Mouse (Mus musculus) CH12.LX (cell line): ENCODE data around the gene Stx11. TPM values are rescaled to one million over a fixed set of nuclear protein-coding genes. Genes with fewer than 3 reads are reported as not detected.

ENCODE experiments used
- DNase-seq: peaks from one replicate; pipeline ENCODE4 v3.0.0-alpha.2; 2013; ENCODE audit errors: extremely low read depth
- H3K27ac ChIP-seq: 2 replicates; pipeline ENCODE4 v1.5.1; 2012; ENCODE audit warnings: low read depth, mild to moderate bottlenecking, control low read depth, moderate library complexity; ENCODE audit not compliant: insufficient read depth
- H3K27me3 ChIP-seq: replicated peaks from 2 replicates; pipeline ENCODE3; 2012; ENCODE audit warnings: inconsistent platforms
- H3K36me3 ChIP-seq, 2 experiments: replicated peaks in 1 of 2; 2 replicates each; pipeline versions ENCODE3 to v1.6.1; 2012; ENCODE audit warnings: inconsistent platforms in 1 of 2, low read length in 1 of 2, mild to moderate bottlenecking in 1 of 2, mixed read lengths in 1 of 2, moderate library complexity in 1 of 2; ENCODE audit not compliant: control insufficient read depth in 1 of 2, insufficient read depth in 1 of 2
- H3K4me1 ChIP-seq, 2 experiments: 2 replicates each; pipeline ENCODE4 v1.6.1; 2012; ENCODE audit warnings: inconsistent platforms in 1 of 2, moderate library complexity in 1 of 2; ENCODE audit not compliant: insufficient read depth in 2 of 2, control insufficient read depth in 1 of 2
- H3K4me2 ChIP-seq: 2 replicates; pipeline ENCODE4 v1.6.1; 2012; ENCODE audit warnings: low read depth, mild to moderate bottlenecking, control low read depth; ENCODE audit not compliant: poor library complexity, insufficient read depth, severe bottlenecking
- H3K4me3 ChIP-seq, 3 experiments: fragments of 150-350 bp in 1 of 3; sonication (generic) in 1 of 3; replicated peaks in 1 of 3; 2 replicates each; pipeline versions ENCODE3 to v1.5.1; 2011 to 2012; ENCODE audit warnings: low read depth in 2 of 3, low read length in 2 of 3, mild to moderate bottlenecking in 2 of 3, moderate library complexity in 2 of 3, control low read depth in 1 of 3, improper control_type of control experiment in 1 of 3, inconsistent platforms in 1 of 3, mixed read lengths in 1 of 3; ENCODE audit not compliant: poor library complexity in 1 of 3
- H3K79me2 ChIP-seq: replicated peaks from 2 replicates; pipeline ENCODE4 v1.6.1; 2012; ENCODE audit warnings: mild to moderate bottlenecking, moderate library complexity; ENCODE audit not compliant: control insufficient read depth, poor library complexity, insufficient read depth, severe bottlenecking; ENCODE audit errors: extremely low read depth
- H3K9ac ChIP-seq: 2 replicates; pipeline ENCODE4 v1.6.1; 2012; ENCODE audit warnings: low read depth, mild to moderate bottlenecking, control low read depth, moderate library complexity; ENCODE audit not compliant: insufficient read depth
- H3K9me3 ChIP-seq: replicated peaks from 2 replicates; pipeline ENCODE3; 2012; ENCODE audit warnings: low read length, inconsistent platforms, mixed read lengths
- BHLHE40 ChIP-seq: IDR thresholded peaks from 2 replicates; pipeline ENCODE4 v1.6.1; 2011; ENCODE audit warnings: mild to moderate bottlenecking, low read depth, low read length, improper control_type of control experiment
- CHD1 ChIP-seq: IDR thresholded peaks from 2 replicates; pipeline ENCODE4 v1.6.1; 2012; ENCODE audit warnings: low read depth, low read length, improper control_type of control experiment, inconsistent platforms
- CHD2 ChIP-seq: IDR thresholded peaks from 2 replicates; pipeline ENCODE4 v1.6.1; 2011; ENCODE audit warnings: low read length, improper control_type of control experiment
- CTCF ChIP-seq, 2 experiments: IDR thresholded peaks in 1 of 2; conservative IDR thresholded peaks in 1 of 2; 2 replicates each; pipeline ENCODE4 v1.5.1; 2011 to 2012; ENCODE audit warnings: low read depth in 2 of 2, low read length in 2 of 2, improper control_type of control experiment in 1 of 2, inconsistent platforms in 1 of 2, mild to moderate bottlenecking in 1 of 2, moderate library complexity in 1 of 2
- E2F4 ChIP-seq: IDR thresholded peaks from 2 replicates; pipeline ENCODE4 v1.6.1; 2011; ENCODE audit warnings: low read depth, low read length, improper control_type of control experiment; ENCODE audit not compliant: insufficient replicate concordance
- ELF1 ChIP-seq: IDR thresholded peaks from 2 replicates; pipeline ENCODE4 v1.6.1; 2014; ENCODE audit warnings: low read depth, mild to moderate bottlenecking, inconsistent platforms, low read length, improper control_type of control experiment
- EP300 ChIP-seq: IDR thresholded peaks from 2 replicates; pipeline ENCODE4 v1.6.1; 2011; ENCODE audit warnings: low read length, improper control_type of control experiment
- ETS1 ChIP-seq: conservative IDR thresholded peaks from 2 replicates; pipeline ENCODE4 v1.6.1; 2012; ENCODE audit warnings: low read depth, mild to moderate bottlenecking, inconsistent platforms, low read length, improper control_type of control experiment, moderate library complexity
- GABPA ChIP-seq: IDR thresholded peaks from 2 replicates; pipeline ENCODE4 v1.6.1; 2012; ENCODE audit warnings: low read depth, low read length, improper control_type of control experiment, inconsistent platforms; ENCODE audit not compliant: insufficient replicate concordance
- HCFC1 ChIP-seq: IDR thresholded peaks from 2 replicates; pipeline ENCODE4 v1.6.1; 2012; ENCODE audit warnings: low read depth, mild to moderate bottlenecking, inconsistent platforms, low read length, improper control_type of control experiment
- IRF4 ChIP-seq: IDR thresholded peaks from 2 replicates; pipeline ENCODE4 v1.6.1; 2014; ENCODE audit warnings: low read depth, mild to moderate bottlenecking, inconsistent platforms, low read length, improper control_type of control experiment
- JUN ChIP-seq: IDR thresholded peaks from 2 replicates; pipeline ENCODE4 v1.6.1; 2011; ENCODE audit warnings: low read depth, mild to moderate bottlenecking, low read length, improper control_type of control experiment, moderate library complexity; ENCODE audit not compliant: insufficient read depth
- JUND ChIP-seq: conservative IDR thresholded peaks from 2 replicates; pipeline ENCODE4 v1.6.1; 2011; ENCODE audit warnings: low read depth, low read length, improper control_type of control experiment
- KAT2A ChIP-seq: IDR thresholded peaks from 2 replicates; pipeline ENCODE4 v1.6.1; 2012; ENCODE audit warnings: low read length, improper control_type of control experiment, inconsistent platforms; ENCODE audit not compliant: insufficient replicate concordance
- MAFK ChIP-seq: IDR thresholded peaks from 2 replicates; pipeline ENCODE4 v1.6.1; 2011; ENCODE audit warnings: low read length, improper control_type of control experiment; ENCODE audit not compliant: insufficient replicate concordance
- MAX ChIP-seq: IDR thresholded peaks from 2 replicates; pipeline ENCODE4 v1.6.1; 2011; ENCODE audit warnings: low read length, improper control_type of control experiment
- MAZ ChIP-seq: IDR thresholded peaks from 2 replicates; pipeline ENCODE4 v1.6.1; 2012; ENCODE audit warnings: low read depth, mild to moderate bottlenecking, inconsistent platforms, low read length, improper control_type of control experiment, moderate library complexity
- MEF2A ChIP-seq: IDR thresholded peaks from 2 replicates; pipeline ENCODE4 v1.6.1; 2014; ENCODE audit warnings: low read depth, mild to moderate bottlenecking, inconsistent platforms, low read length, improper control_type of control experiment, borderline replicate concordance
- MXI1 ChIP-seq: IDR thresholded peaks from 2 replicates; pipeline ENCODE4 v1.6.1; 2011; ENCODE audit warnings: mild to moderate bottlenecking, low read depth, low read length, improper control_type of control experiment
- MYC ChIP-seq: IDR thresholded peaks from 2 replicates; pipeline ENCODE4 v1.6.1; 2011; ENCODE audit warnings: low read depth, mild to moderate bottlenecking, improper control_type of control experiment, low read length
- NELFE ChIP-seq: IDR thresholded peaks from 2 replicates; pipeline ENCODE4 v1.6.1; 2011; ENCODE audit warnings: low read depth, low read length, improper control_type of control experiment
- NRF1 ChIP-seq: IDR thresholded peaks from 2 replicates; pipeline ENCODE4 v1.6.1; 2014; ENCODE audit warnings: low read depth, mild to moderate bottlenecking, inconsistent platforms, low read length, improper control_type of control experiment, moderate library complexity
- PAX5 ChIP-seq: IDR thresholded peaks from 2 replicates; pipeline ENCODE4 v1.6.1; 2012; ENCODE audit warnings: low read length, inconsistent platforms, mixed read lengths
- POLR2A ChIP-seq: IDR thresholded peaks from 2 replicates; pipeline ENCODE4 v1.6.1; 2011; ENCODE audit warnings: low read depth, mild to moderate bottlenecking, improper control_type of control experiment, low read length
- POLR2AphosphoS2 ChIP-seq: IDR thresholded peaks from 2 replicates; pipeline ENCODE4 v1.6.1; 2011; ENCODE audit warnings: low read depth, low read length, improper control_type of control experiment
- RAD21 ChIP-seq: IDR thresholded peaks from 2 replicates; pipeline ENCODE4 v1.6.1; 2011; ENCODE audit warnings: low read depth, mild to moderate bottlenecking, low read length, improper control_type of control experiment, moderate library complexity
- RCOR1 ChIP-seq: conservative IDR thresholded peaks from 2 replicates; pipeline ENCODE4 v1.6.1; 2012; ENCODE audit warnings: low read depth, mild to moderate bottlenecking, inconsistent platforms, low read length, improper control_type of control experiment
- SIN3A ChIP-seq: IDR thresholded peaks from 2 replicates; pipeline ENCODE4 v1.6.1; 2012; ENCODE audit warnings: low read length, improper control_type of control experiment, inconsistent platforms
- SMC3 ChIP-seq: IDR thresholded peaks from 2 replicates; pipeline ENCODE4 v1.6.1; 2011; ENCODE audit warnings: low read depth, low read length, improper control_type of control experiment
- TBP ChIP-seq: conservative IDR thresholded peaks from 2 replicates; pipeline ENCODE4 v1.6.1; 2011; ENCODE audit warnings: low read depth, low read length, improper control_type of control experiment
- TCF12 ChIP-seq: IDR thresholded peaks from 2 replicates; pipeline ENCODE4 v1.6.1; 2014; ENCODE audit warnings: low read depth, mild to moderate bottlenecking, inconsistent platforms, low read length, improper control_type of control experiment
- UBTF ChIP-seq: IDR thresholded peaks from 2 replicates; pipeline ENCODE4 v1.6.1; 2012; ENCODE audit warnings: low read depth, mild to moderate bottlenecking, inconsistent platforms, low read length, improper control_type of control experiment, moderate library complexity
- USF1 ChIP-seq: IDR thresholded peaks from 2 replicates; pipeline ENCODE4 v1.6.1; 2014; ENCODE audit warnings: low read depth, mild to moderate bottlenecking, inconsistent platforms, low read length, improper control_type of control experiment
- USF2 ChIP-seq: conservative IDR thresholded peaks from 2 replicates; pipeline ENCODE4 v1.6.1; 2011; ENCODE audit warnings: low read depth, low read length, improper control_type of control experiment
- ZC3H11A ChIP-seq: IDR thresholded peaks from 2 replicates; pipeline ENCODE4 v1.6.1; 2012; ENCODE audit warnings: low read depth, mild to moderate bottlenecking, inconsistent platforms, low read length, improper control_type of control experiment
- ZKSCAN1 ChIP-seq: IDR thresholded peaks from 2 replicates; pipeline ENCODE4 v1.6.1; 2012; ENCODE audit warnings: low read depth, inconsistent platforms, low read length, improper control_type of control experiment, borderline replicate concordance
- ZMIZ1 ChIP-seq: IDR thresholded peaks from 2 replicates; pipeline ENCODE4 v1.6.1; 2012; ENCODE audit warnings: low read depth, mild to moderate bottlenecking, inconsistent platforms, low read length, improper control_type of control experiment
- ZNF384 ChIP-seq: IDR thresholded peaks from 2 replicates; pipeline ENCODE4 v1.6.1; 2012; ENCODE audit warnings: low read depth, low read length, improper control_type of control experiment, inconsistent platforms
- dilution Hi-C: fragments of 300-500 bp; cut with MboI; formaldehyde crosslinking; loops from 2 replicates; pipeline ENCODE4 v1.14.3; 2020; ENCODE audit warnings: low sequenced_read_pairs; ENCODE audit not compliant: extremely low pct_unique_long_range_greater_than_20kb, extremely low pct_ligation_motif_present
- in situ Hi-C: fragments of 300-500 bp; cut with MboI; formaldehyde crosslinking; loops from 3 replicates; pipeline ENCODE4 v1.14.3; 2019; ENCODE audit warnings: low sequenced_read_pairs, low pct_ligation_motif_present, low pct_unique_long_range_greater_than_20kb, mixed read lengths
- polyA plus RNA-seq: library from polyadenylated mRNA; unstranded; fragments of >175 nt; gene quantifications from 2 replicates; pipeline ENCODE4 v1.2.1, GENCODE M21; 2012; ENCODE audit warnings: low read depth; ENCODE audit not compliant: insufficient read length
- total RNA-seq, 2 experiments: library from RNA; depleted of rRNA; stranded (reverse); fragments of 300-350 nt in 1 of 2; fragments of >200 nt in 1 of 2; gene quantifications; 2 replicates each; pipeline ENCODE4 v1.2.3; 2012 to 2014

Stx11 gene
- total and polyA plus RNA-seq, 3 experiments = 22.2 to 49.8 (median 47.7) TPM

DNA sequence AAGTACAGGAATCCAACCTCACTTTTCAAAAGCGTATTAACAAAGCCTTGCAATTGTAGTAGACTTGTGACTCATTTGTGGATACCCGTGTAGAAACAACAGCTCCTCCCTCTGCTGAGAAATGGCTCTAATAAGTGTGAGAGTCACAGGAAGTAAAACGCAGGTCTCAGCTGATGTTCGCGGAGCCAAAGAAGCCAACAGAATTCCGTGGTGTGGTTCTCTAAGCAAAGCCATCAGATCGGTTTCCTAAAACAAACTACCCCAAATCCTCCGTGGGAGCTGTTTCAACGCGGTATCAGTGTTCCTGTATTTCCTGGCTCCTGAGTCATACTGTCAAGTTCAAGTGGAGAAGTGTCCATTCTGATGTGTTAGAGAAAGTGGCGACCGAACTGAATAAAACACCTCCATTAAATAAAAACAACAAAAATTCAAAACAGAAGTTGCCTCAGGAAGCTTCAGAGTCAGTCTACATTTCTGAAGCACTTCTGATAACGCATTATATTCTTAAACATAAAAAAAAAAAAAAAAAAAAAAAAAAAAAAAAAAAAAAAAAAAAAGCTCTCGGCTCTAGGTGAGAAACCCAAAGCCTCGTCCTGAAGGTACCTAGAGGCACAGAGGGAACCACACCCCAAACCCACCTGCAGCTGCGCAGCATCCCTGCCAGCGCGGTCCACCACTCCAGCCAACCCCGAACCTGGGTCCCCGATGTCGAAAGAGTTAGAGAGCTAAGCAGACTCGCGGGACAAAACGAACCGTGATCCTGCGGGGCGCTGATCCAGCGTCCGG is 543 bp downstream of the Stx11 start:
- H3K79me2 ChIP-seq = peaks cover 37% of the 10 kb centered on the region
- H3K9me3 ChIP-seq = peaks cover 12% of the 10 kb centered on the region
- peak overlapping the region; percentile 88; the same call in 1 of the 2 replicates for H3K4me2 ChIP-seq
- H3K4me3 ChIP-seq = peak overlapping the region; percentile 68 to 88 (median 82)
- peak; percentile 77 for DNase-seq
- peaks cover 19 to 48% of the 10 kb centered on the region in 2 experiments for H3K4me1 ChIP-seq
- peak overlapping the region; percentile 68 for H3K27ac ChIP-seq
- TF ChIP-seq CTCF (conservative IDR thresholded peaks at IDR 0.05 in 1 of 2, IDR thresholded peaks at IDR 0.05 in 1 of 2; ENCODE audit: low read depth in 2 of 2, low read length in 2 of 2) = peak in 1 of 2 experiments; percentile 18; a peak in 1 of 4 replicates
- TF ChIP-seq RCOR1 = peak; percentile 75
- TF ChIP-seq ELF1 = peak; percentile 73
- TF ChIP-seq JUN = 0 out of 2 replicates have a peak, but pooled peaks have one; percentile 19
- peak; percentile 30; the same call in 1 of the 2 replicates for TF ChIP-seq NRF1
- TF ChIP-seq IRF4 = peak; percentile 86
- peak; percentile 12 for TF ChIP-seq SMC3
- TF ChIP-seq KAT2A = no peak
- TF ChIP-seq POLR2AphosphoS2 = no peak
- peak; percentile 37 for TF ChIP-seq HCFC1
- TF ChIP-seq ETS1 = peak; percentile 72; the same call in 1 of the 2 replicates
- peak; percentile 61; the same call in 1 of the 2 replicates for TF ChIP-seq MAX
- peak; percentile 65; the same call in 1 of the 2 replicates for TF ChIP-seq TCF12
- 0 out of 2 replicates have a peak, but pooled peaks have one; percentile 54 for TF ChIP-seq MAZ
- peak; percentile 63; the same call in 1 of the 2 replicates for TF ChIP-seq MYC
- no peak for TF ChIP-seq ZKSCAN1
- peak; percentile 47; the same call in 1 of the 2 replicates for TF ChIP-seq MEF2A
- 0 out of 2 replicates have a peak, but pooled peaks have one; percentile 21 for TF ChIP-seq CHD2
- peak; percentile 94 for TF ChIP-seq ZNF384
- peak; percentile 65; the same call in 1 of the 2 replicates for TF ChIP-seq TBP
- 0 out of 2 replicates have a peak, but pooled peaks have one; percentile 42 for TF ChIP-seq NELFE
- peak; percentile 87 for TF ChIP-seq BHLHE40
- TF ChIP-seq POLR2A = no peak
- peak; percentile 68 for TF ChIP-seq EP300
- no peak; the same call in 1 of the 2 replicates for TF ChIP-seq RAD21
- no peak for TF ChIP-seq GABPA
- TF ChIP-seq SIN3A = peak; percentile 97
- TF ChIP-seq USF2 = no peak
- no peak for TF ChIP-seq ZMIZ1
- no peak for TF ChIP-seq USF1
- TF ChIP-seq JUND = peak; percentile 82
- no peak for TF ChIP-seq PAX5
- TF ChIP-seq MAFK = no peak
- TF ChIP-seq MXI1 = peak; percentile 86
- TF ChIP-seq ZC3H11A = no peak
- TF ChIP-seq CHD1 = 0 out of 2 replicates have a peak, but pooled peaks have one; percentile 76
- TF ChIP-seq UBTF = no peak
- no peak for TF ChIP-seq E2F4
- no peaks in the 10 kb centered on the region for H3K27me3 ChIP-seq
- peak overlapping the region; percentile 58 for H3K9ac ChIP-seq
- in situ Hi-C loops (no loop called here), dilution Hi-C loops (no loop called here)
- H3K36me3 ChIP-seq = peaks cover 23 to 33% of the 10 kb centered on the region in 2 experiments
